Mouse (Mus musculus) neural tube, embryonic 11.5 days (tissue): ENCODE data around the gene Cln3. TPM values are rescaled to one million over a fixed set of nuclear protein-coding genes. Genes with fewer than 3 reads are reported as not detected.

Source experiments
- microRNA-seq: library from miRNA; unstranded; fragments of <30 nt; microRNA quantifications from one replicate; pipeline ENCODE4, GENCODE M21; 2016
- polyA plus RNA-seq: library from polyadenylated mRNA; unstranded; fragments of >200 nt; fragmentation: Nextera tagmentation; extraction: Ambion mirVana; gene quantifications from 2 replicates; pipeline ENCODE4 v1.2.1, GENCODE M21; 2014

Cln3 gene
- polyA plus RNA-seq, 1 experiment from 2014 or later: 19.8 TPM

Small RNA genes within 50 kb of the gene (microRNA-seq; reads per million reads assigned to microRNA genes)
- gene Mir7059: not detected

Other genes with a start within 250 kb of the Cln3 start
- gene Lat, start 216.2 kb downstream of the Cln3 start, polyA plus RNA-seq: 1.9 and 2.6 TPM in 2 replicates
- gene Spns1, start 208.4 kb downstream of the Cln3 start, polyA plus RNA-seq: 53.0 and 54.0 TPM in 2 replicates
- gene Nfatc2ip, start 189.1 kb downstream of the Cln3 start, polyA plus RNA-seq: 4.4 and 5.5 TPM in 2 replicates
- not detected in 2 replicates for gene Cd19, start 170.9 kb downstream of the Cln3 start, polyA plus RNA-seq
- 21.4 and 23.2 TPM in 2 replicates for gene Rabep2, start 157.1 kb downstream of the Cln3 start, polyA plus RNA-seq
- gene Atp2a1, start 122.7 kb downstream of the Cln3 start, polyA plus RNA-seq: 19.0 and 20.1 TPM in 2 replicates
- gene Sh2b1, start 110.4 kb downstream of the Cln3 start, polyA plus RNA-seq: 51.5 and 55.5 TPM in 2 replicates
- gene Tufm, start 98.5 kb downstream of the Cln3 start, polyA plus RNA-seq: 160 and 167 TPM in 2 replicates
- gene Atxn2l, start 82.4 kb downstream of the Cln3 start, polyA plus RNA-seq: 62.2 and 64.2 TPM in 2 replicates
- gene Eif3c, start 19.4 kb downstream of the Cln3 start, polyA plus RNA-seq: 188 and 191 TPM in 2 replicates
- 0.54 and 0.60 TPM in 2 replicates for gene Apobr, start 875 bp downstream of the Cln3 start, polyA plus RNA-seq
- not detected in 2 replicates for gene Il27, start 9.1 kb upstream of the Cln3 start, polyA plus RNA-seq
- gene Nupr1, start 45.0 kb upstream of the Cln3 start, polyA plus RNA-seq: 1.1 and 1.4 TPM in 2 replicates
- gene Sgf29, start 63.5 kb upstream of the Cln3 start, polyA plus RNA-seq: 47.8 and 63.1 TPM in 2 replicates
- not detected in 2 replicates for gene Sult1a1, start 90.6 kb upstream of the Cln3 start, polyA plus RNA-seq
- 159 and 165 TPM in 2 replicates for gene Bola2, start 109.6 kb upstream of the Cln3 start, polyA plus RNA-seq
- 10.6 and 11.7 TPM in 2 replicates for gene Slx1b, start 110.0 kb upstream of the Cln3 start, polyA plus RNA-seq
- 50.6 and 52.5 TPM in 2 replicates for gene Coro1a, start 122.0 kb upstream of the Cln3 start, polyA plus RNA-seq
- gene Mapk3, start 173.8 kb upstream of the Cln3 start, polyA plus RNA-seq: 55.3 and 58.0 TPM in 2 replicates
- 1.2 and 1.5 TPM in 2 replicates for gene Gdpd3, start 180.5 kb upstream of the Cln3 start, polyA plus RNA-seq
- gene Ypel3, start 191.1 kb upstream of the Cln3 start, polyA plus RNA-seq: 115 and 121 TPM in 2 replicates
- gene Tbx6, start 195.7 kb upstream of the Cln3 start, polyA plus RNA-seq: 0.38 and 0.64 TPM in 2 replicates
- 318 and 344 TPM in 2 replicates for gene Ppp4c, start 206.7 kb upstream of the Cln3 start, polyA plus RNA-seq
- 14.3 and 14.4 TPM in 2 replicates for gene Fam57b, start 211.9 kb upstream of the Cln3 start, polyA plus RNA-seq
- not detected in 2 replicates for gene 4930451I11Rik, start 245.8 kb upstream of the Cln3 start, polyA plus RNA-seq